Mouse (Mus musculus) neural tube, embryonic 15.5 days (tissue): ENCODE data around the gene Bcl2. TPM values are rescaled to one million over a fixed set of nuclear protein-coding genes. Genes with fewer than 3 reads are reported as not detected.

Experiments used
- ATAC-seq: fragments of 200-750 bp; cut with Nextera tagmentation; 2 replicates; pipeline ENCODE4 v1.8.0; 2017; ENCODE audit warnings: mild to moderate bottlenecking, moderate TSS enrichment, moderate library complexity; ENCODE audit not compliant: low FRiP score
- H3K27ac ChIP-seq: fragments of 300-500 bp; sonication (generic); replicated peaks from 2 replicates; pipeline ENCODE4 v1.5.1; 2015; ENCODE audit warnings: mild to moderate bottlenecking, inconsistent platforms
- H3K27me3 ChIP-seq: fragments of 300-500 bp; sonication (generic); replicated peaks from 2 replicates; pipeline ENCODE4 v1.6.1; 2015; ENCODE audit warnings: inconsistent platforms
- H3K36me3 ChIP-seq: fragments of 300-500 bp; sonication (generic); 2 replicates; pipeline ENCODE4 v1.6.1; 2015; ENCODE audit warnings: inconsistent platforms
- H3K4me1 ChIP-seq: fragments of 300-500 bp; sonication (generic); 2 replicates; pipeline ENCODE4 v1.6.1; 2015; ENCODE audit warnings: inconsistent platforms
- H3K4me2 ChIP-seq: fragments of 300-500 bp; sonication (generic); 2 replicates; pipeline ENCODE4 v1.6.1; 2015; ENCODE audit warnings: inconsistent platforms, mild to moderate bottlenecking, moderate library complexity
- H3K4me3 ChIP-seq: fragments of 300-500 bp; sonication (generic); replicated peaks from 2 replicates; pipeline ENCODE4 v1.5.1; 2015; ENCODE audit warnings: mild to moderate bottlenecking, inconsistent platforms
- H3K9ac ChIP-seq: fragments of 300-500 bp; sonication (generic); replicated peaks from 2 replicates; pipeline ENCODE4 v1.6.1; 2015; ENCODE audit warnings: mild to moderate bottlenecking, inconsistent platforms
- H3K9me3 ChIP-seq: fragments of 300-500 bp; sonication (generic); replicated peaks from 2 replicates; pipeline ENCODE4 v1.6.1; 2016; ENCODE audit warnings: inconsistent platforms
- WGBS: fragments of 180-500 bp; shearing (Covaris S2); methylation state at CpG from one replicate; pipeline ENCODE4 v1.1.7; 2015; ENCODE audit warnings: mixed read lengths; 5-methylcytosine and 5-hydroxymethylcytosine counted together
- polyA plus RNA-seq: library from polyadenylated mRNA; unstranded; fragments of >200 nt; fragmentation: Nextera tagmentation; extraction: Ambion mirVana; gene quantifications from 2 replicates; pipeline ENCODE4 v1.2.1, GENCODE M21; 2015

Gene Bcl2
- polyA plus RNA-seq, 1 experiment from 2014 or later = 16.7 TPM

DNA sequence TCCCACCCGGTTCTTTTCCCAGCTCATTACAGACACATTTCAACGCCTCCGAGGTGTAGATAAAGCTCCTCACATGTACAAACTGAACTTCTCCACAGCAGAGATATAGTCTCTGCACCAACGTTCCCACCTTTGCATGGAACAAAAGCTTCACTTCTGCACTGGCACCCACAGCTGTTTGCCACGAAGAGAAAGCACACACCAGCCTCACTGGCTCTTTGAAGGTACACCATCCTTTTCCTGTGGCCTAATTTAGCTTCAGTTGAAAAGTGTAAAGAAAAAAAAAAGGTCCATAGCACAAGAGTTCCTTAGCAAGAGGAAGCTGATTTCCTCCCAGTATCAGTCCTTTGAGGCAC, 25.9 kb downstream of the Bcl2 start:
- no peaks in the 10 kb centered on the region for H3K36me3 ChIP-seq
- H3K27ac ChIP-seq = no peak overlapping the region
- H3K4me1 ChIP-seq = no peaks in the 10 kb centered on the region
- ATAC-seq = no peak
- H3K4me3 ChIP-seq = no peak overlapping the region
- no peak overlapping the region for H3K9ac ChIP-seq
- H3K27me3 ChIP-seq = no peaks in the 10 kb centered on the region
- 81% methylated on average over 5 of the region's 5 CpGs for WGBS
- no peak overlapping the region for H3K4me2 ChIP-seq
- H3K9me3 ChIP-seq = no peaks in the 10 kb centered on the region

DNA sequence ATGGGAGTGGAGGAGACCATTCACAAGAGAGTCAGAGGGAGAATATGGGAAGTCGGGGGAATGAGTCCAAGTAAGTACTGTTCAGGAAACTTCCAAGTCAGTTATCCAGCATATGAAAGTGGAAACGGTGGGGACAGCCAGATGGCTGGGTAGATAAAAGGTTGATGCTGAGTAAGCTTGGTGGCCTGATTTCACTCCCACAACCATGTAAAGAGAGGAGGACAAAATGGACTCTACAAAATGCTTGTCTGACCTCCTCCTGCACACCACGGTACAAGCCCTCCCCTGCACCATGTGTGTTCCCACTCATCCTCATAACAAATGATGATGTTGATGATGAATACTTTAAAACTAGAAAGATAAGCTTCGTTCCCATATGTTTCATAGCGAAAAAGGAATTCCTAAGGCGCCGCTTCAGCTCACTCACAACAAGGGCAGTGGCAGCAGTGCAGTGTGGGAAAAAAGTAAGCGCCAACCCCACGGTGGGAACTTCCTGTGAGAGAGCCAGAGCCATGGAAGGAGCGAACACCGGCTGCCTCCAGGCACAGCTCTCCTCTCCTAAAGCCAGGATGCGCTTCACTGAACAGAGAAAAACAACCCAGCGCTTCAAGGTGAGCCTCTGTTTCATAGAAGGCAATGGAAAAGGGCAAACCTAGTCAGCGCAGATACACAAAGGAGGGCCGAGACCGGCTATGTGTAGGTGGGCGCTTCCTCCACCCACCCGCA, 26.5 kb downstream of the Bcl2 start:
- H3K4me2 ChIP-seq = no peak overlapping the region
- H3K27ac ChIP-seq = no peak overlapping the region
- H3K4me1 ChIP-seq = no peaks in the 10 kb centered on the region
- H3K27me3 ChIP-seq = no peaks in the 10 kb centered on the region
- H3K9me3 ChIP-seq = no peaks in the 10 kb centered on the region
- H3K9ac ChIP-seq = no peak overlapping the region
- H3K4me3 ChIP-seq = no peak overlapping the region
- H3K36me3 ChIP-seq = no peaks in the 10 kb centered on the region
- WGBS = 89% methylated on average over 18 of the region's 18 CpGs
- no peak for ATAC-seq

DNA sequence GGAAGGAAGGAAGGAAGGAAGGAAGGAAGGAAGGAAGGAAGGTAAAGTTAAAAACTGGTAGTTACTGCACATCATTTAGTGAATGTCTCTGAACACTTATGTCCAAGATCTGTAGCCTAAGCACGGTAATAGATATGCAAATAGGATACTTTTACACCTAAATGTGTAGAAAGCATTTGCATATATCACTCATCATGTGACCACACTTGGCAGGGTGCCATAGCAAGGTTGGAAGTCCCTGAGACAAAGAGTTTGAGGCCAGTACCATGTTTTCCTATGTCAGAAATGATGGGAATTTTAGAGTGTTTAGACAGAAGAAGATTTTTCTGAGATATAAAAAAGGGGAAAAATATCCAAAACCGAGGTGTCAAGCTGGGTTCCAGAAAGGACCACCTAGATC, 28.4 kb downstream of the Bcl2 start:
- no peaks in the 10 kb centered on the region for H3K9me3 ChIP-seq
- no peak overlapping the region for H3K4me2 ChIP-seq
- no peaks in the 10 kb centered on the region for H3K4me1 ChIP-seq
- H3K27me3 ChIP-seq = no peaks in the 10 kb centered on the region
- WGBS = 52% methylated on average over 2 of the region's 2 CpGs
- H3K27ac ChIP-seq = no peak overlapping the region
- H3K9ac ChIP-seq = no peak overlapping the region
- H3K4me3 ChIP-seq = no peak overlapping the region
- ATAC-seq = no peak
- no peaks in the 10 kb centered on the region for H3K36me3 ChIP-seq

DNA sequence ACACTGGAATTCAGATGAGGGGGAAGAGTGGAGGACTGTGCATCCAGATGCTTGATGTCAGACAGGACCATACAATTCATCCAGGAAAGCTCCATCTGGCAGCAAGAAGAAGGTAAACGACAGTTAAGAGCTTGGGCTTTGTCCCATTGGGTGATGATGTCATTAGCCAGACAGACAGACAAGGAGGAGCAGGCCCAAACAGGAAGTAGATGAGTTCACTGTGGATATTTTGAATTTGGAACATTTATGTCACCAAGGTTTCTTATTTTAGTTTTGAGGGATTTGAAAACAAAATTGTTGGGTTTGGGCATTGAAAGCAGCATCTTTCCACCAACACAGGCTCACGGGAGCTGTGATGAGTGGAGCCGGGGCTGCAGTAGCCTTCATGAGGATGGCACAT, 29.5 kb downstream of the Bcl2 start:
- Histone ChIP-seq H3K36me3 (no peaks in the 10 kb centered on the region), H3K4me2 (no peak overlapping the region), H3K9ac (no peak overlapping the region), H3K9me3 (no peaks in the 10 kb centered on the region), H3K4me3 (no peak overlapping the region), H3K27me3 (no peaks in the 10 kb centered on the region), H3K4me1 (no peaks in the 10 kb centered on the region), H3K27ac (no peak overlapping the region)
- ATAC-seq = no peak
- WGBS = 83% methylated on average over 3 of the region's 3 CpGs

DNA sequence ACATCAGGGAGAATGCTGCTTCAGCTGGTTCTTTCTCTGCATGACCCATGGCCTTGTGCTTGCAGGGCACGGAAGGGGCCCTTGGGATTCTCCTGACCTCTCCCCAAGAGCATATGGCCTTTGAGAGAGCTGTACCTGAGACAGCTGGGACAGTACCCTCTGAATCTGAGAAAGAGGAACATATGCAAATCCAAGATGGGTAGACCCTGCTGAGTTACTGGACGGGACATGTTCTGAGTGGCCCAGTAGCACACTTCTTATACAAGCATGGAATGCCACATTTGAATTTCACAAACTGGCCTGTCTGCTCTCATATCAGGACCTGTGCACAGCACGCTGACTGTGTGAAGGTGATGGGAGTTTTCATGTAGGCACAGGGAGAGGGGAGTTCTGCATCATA, 31.2 kb downstream of the Bcl2 start:
- Histone ChIP-seq H3K4me1 (no peaks in the 10 kb centered on the region), H3K27me3 (no peaks in the 10 kb centered on the region), H3K4me3 (no peak overlapping the region), H3K9ac (no peak overlapping the region), H3K9me3 (no peaks in the 10 kb centered on the region), H3K36me3 (no peaks in the 10 kb centered on the region), H3K4me2 (no peak overlapping the region), H3K27ac (no peak overlapping the region)
- 92% methylated on average over 3 of the region's 3 CpGs for WGBS
- ATAC-seq = no peak

DNA sequence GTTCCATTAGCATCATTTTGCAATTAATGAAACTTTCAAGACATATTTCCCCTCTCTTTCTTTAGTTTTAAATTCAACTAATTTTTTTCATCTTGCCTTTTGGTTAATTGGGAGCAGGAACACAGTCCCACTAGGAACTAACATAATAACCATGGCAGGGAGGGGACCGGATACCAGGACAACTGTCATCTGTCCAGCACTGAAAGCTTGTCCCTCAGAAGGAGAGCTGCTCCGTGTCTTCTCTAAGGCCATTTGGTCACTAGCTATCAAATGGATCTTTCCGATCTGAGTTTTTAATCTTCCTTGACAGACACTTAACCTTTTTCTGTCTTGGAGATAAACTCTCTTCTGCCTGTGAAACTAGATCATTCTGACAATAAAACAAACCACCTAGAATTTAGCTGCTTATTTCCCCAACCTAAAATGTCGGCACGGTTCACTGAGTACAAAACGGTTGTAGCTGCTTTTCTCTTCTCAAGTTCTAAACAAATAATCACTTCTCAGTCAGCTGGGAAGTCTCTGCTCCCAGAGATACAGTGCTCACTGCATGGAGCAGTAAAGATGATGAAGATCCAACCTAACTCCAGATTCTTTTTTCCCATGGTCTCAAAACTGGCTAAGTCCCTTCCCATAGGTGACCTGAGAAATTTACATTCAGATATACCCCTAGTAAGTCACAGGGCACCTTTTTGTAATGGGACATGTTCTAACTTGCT, 34.1 kb downstream of the Bcl2 start:
- no peaks in the 10 kb centered on the region for H3K4me1 ChIP-seq
- 75% methylated on average over 6 of the region's 6 CpGs for WGBS
- H3K36me3 ChIP-seq = no peaks in the 10 kb centered on the region
- no peaks in the 10 kb centered on the region for H3K9me3 ChIP-seq
- H3K4me3 ChIP-seq = no peak overlapping the region
- H3K9ac ChIP-seq = no peak overlapping the region
- no peak overlapping the region for H3K27ac ChIP-seq
- ATAC-seq = no peak
- no peaks in the 10 kb centered on the region for H3K27me3 ChIP-seq
- no peak overlapping the region for H3K4me2 ChIP-seq

DNA sequence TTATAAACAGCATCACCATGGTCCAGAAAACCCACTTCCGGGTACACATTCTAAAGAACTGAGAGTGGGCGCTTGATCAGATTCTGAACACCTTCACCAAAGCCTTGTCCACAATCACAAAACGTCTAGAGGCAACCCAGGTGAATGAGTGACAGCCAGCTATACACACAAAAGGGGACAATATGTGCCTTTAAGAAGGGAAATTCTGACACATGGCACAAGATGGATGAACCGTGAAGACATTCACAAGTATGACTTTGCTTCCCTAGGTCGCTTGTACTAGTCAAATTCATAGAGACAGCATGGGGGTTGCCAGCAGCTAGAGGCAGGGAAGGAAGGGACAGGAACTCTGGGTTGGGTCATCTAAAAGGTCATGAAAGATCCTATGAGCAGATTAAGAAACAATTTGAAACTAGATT, 36.0 kb downstream of the Bcl2 start:
- 81% methylated on average over 5 of the region's 5 CpGs for WGBS
- no peaks in the 10 kb centered on the region for H3K4me1 ChIP-seq
- H3K36me3 ChIP-seq = no peaks in the 10 kb centered on the region
- no peak for ATAC-seq
- no peak overlapping the region for H3K9ac ChIP-seq
- H3K4me2 ChIP-seq = no peak overlapping the region
- H3K27ac ChIP-seq = no peak overlapping the region
- no peaks in the 10 kb centered on the region for H3K27me3 ChIP-seq
- no peak overlapping the region for H3K4me3 ChIP-seq
- H3K9me3 ChIP-seq = no peaks in the 10 kb centered on the region

DNA sequence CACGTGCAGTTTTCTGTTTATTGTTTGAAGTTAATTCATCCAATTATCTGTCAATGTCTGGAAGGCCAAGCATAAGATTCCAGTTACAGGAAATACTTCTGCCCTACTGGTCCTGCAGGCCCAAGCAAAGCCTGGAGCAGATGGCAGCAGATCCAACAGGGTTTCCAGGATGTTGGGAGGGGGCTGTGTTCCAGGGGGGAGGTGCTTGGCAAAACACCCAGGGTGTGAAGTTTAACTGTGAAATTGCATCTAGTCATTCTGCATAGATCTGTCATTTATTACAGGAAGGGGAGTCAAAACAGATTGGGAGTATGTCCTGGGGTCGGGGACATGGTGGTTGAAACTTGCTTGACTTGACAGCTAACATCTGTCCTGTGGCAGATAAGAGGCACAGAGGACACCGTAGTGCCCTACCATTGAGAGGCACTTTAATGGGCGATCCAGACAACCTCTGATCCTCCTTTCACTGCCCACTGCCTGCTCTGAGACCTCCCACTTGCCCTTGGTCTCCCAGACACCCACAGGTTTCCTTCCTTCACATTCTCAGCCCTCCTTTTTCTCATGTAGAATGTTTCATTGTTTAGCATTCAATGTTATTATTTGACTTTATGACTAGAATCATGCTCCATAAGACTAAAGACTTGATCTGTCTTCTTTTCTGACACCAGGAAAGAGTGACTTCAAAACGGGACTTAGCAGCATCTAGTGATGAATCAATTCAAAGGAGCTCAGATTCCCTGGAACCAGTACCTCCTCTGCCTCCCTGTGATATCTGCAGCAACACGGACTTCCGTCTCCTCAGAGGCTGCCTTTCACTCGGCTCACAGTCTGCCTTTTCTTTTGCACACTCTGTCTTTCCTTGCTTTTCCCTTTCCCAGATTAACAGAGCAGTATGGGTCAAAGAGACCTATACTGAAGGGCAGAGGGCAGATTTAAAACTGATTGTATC, 47.7 kb downstream of the Bcl2 start:
- Histone ChIP-seq H3K27ac (no peak overlapping the region), H3K4me1 (no peaks in the 10 kb centered on the region), H3K27me3 (no peaks in the 10 kb centered on the region), H3K9me3 (no peaks in the 10 kb centered on the region), H3K4me3 (no peak overlapping the region), H3K36me3 (no peaks in the 10 kb centered on the region), H3K4me2 (no peak overlapping the region), H3K9ac (no peak overlapping the region)
- WGBS = 68% methylated on average over 8 of the region's 8 CpGs
- no peak for ATAC-seq

DNA sequence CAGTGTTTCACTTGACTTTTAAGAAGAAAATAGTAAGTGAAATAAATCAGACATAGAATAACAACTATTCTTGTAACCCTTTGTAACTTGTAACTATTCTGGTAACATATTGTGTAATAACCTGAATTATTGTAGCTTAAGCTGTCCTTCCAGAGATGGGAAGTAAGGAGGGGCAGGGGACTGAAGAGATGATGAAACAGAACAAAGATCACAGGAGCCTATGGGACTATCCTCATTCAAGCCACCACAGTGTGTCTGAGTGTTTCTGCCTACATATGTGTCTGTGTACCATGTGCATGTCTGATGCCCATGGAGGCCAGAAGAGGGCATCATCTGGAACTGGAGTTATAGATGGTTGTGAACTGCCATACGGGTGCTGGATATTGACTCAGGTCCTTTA, 49.1 kb downstream of the Bcl2 start:
- 88% methylated on average over 1 of the region's 1 CpGs for WGBS
- Histone ChIP-seq H3K4me3 (no peak overlapping the region), H3K9me3 (no peaks in the 10 kb centered on the region), H3K9ac (no peak overlapping the region), H3K4me1 (no peaks in the 10 kb centered on the region), H3K27ac (no peak overlapping the region), H3K4me2 (no peak overlapping the region), H3K27me3 (no peaks in the 10 kb centered on the region), H3K36me3 (no peaks in the 10 kb centered on the region)
- no peak for ATAC-seq

DNA sequence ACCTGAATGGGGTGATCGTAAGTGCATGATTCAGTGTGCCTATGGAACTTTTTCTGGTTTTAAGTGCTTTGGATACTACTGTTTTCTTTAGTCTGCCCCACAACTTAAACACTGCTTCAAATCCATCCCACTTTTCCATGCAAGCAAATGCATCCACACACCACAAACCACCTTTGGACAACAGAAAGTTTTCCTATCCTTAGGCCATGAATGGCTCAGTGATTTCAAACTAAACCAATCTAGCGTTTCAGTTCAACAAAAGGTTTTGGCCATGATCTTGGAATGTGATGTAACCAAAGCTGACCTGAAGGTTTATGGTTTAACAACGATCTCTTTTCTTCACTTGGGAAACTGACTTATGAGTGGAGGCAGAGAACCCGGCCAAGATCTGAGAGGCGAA, 51.6 kb downstream of the Bcl2 start:
- Histone ChIP-seq H3K27me3 (no peaks in the 10 kb centered on the region), H3K9me3 (no peaks in the 10 kb centered on the region), H3K4me1 (no peaks in the 10 kb centered on the region), H3K36me3 (no peaks in the 10 kb centered on the region), H3K9ac (no peak overlapping the region), H3K4me2 (no peak overlapping the region), H3K4me3 (no peak overlapping the region), H3K27ac (no peak overlapping the region)
- ATAC-seq = no peak
- 89% methylated on average over 5 of the region's 5 CpGs for WGBS

DNA sequence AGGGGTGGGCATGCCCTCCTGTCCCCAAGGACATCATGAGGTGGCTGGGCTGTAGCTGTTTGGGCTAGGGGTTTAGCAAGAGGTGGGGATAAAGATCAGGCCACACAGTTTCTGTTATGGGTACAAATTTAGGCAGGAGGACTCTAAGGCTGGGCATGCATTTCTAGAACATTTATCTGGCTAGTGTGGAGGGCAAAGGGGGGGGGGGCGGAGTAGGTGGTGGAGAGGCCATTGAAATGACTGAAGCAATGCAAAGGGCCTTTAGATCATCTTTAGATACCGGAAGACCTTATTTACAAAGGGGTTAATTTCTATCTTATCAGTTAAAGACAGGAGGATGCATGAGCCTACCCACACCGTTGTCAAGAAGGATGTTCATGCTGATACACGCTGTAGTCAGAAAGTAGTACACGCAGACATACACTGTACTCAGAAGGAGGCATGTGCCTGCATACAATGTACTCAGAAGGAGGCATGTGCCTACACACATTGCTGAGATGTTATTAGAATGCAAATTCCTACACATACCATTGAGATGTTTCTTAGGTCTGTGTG, 55.7 kb downstream of the Bcl2 start:
- Histone ChIP-seq H3K9me3 (no peaks in the 10 kb centered on the region), H3K27ac (no peak overlapping the region), H3K4me2 (no peak overlapping the region), H3K9ac (no peak overlapping the region), H3K4me3 (no peak overlapping the region), H3K36me3 (no peaks in the 10 kb centered on the region), H3K27me3 (no peaks in the 10 kb centered on the region), H3K4me1 (peaks cover 3% of the 10 kb centered on the region; the same call in 1 of the 2 replicates)
- 93% methylated on average over 5 of the region's 5 CpGs for WGBS
- ATAC-seq = no peak
